Mouse (Mus musculus): ENCODE data around the gene Rnf145.

- TF ChIP-seq CTCF (IDR thresholded peaks at IDR 0.05; ENCODE audit: insufficient read depth, low read depth, low read length), result no peak
- no peak for TF ChIP-seq POLR2A (IDR thresholded peaks at IDR 0.05; ENCODE audit: insufficient read depth, low read depth, low read length)
These were observed 54.0 kb downstream of the Rnf145 start for GRCm38 (mm10) chr11:44572781-44573180.

All from olfactory bulb, adult 2 months (tissue).